9 mouse cellular contexts compared by ENCODE assay signal in the genomic region with DNA sequence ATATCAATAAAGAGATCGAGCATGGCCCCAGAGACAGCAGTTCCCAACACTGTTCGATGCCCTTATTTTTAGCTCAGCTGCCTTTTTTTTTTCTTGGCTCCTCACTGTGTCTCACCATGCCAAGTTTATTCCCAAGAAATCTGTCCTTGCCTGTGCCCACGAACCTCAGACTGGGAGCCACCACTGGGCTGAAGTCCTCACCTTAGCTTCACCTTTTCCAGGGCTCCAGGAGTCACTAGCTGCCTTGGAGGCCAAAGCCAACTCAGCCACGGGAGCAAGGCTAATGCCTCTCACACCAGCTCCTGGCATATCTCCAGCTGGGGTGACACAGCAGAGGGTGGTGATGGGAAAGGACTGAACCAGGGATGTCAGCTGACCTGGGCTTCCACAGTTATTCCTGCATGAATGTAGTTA. TPM values are rescaled to one million over a fixed set of nuclear protein-coding genes. Genes with fewer than 3 reads are reported as not detected.
DNase-seq lines count a peak whose midpoint lies in the region; ATAC-seq lines count a peak whose summit lies in the region.
"Had no signal": no experiment of that assay in that cellular context is flagged by ENCODE, and none has a peak within 500 bp of the region (broad histone marks: within the 10 kb centered on the region; RNA-seq: fewer than 3 reads in every experiment).

No protein-coding gene starts in this region.

- peak; percentile 21 to 54 for DNase-seq in frontal cortex, postnatal 36 days (ENCODE audit: low spot score in 2 of 2)
- DNase-seq in frontal cortex, postnatal 25 days (ENCODE audit: low spot score in 2 of 2) = no peak
- peak; percentile 64 for DNase-seq in 3T3-L1 (ENCODE audit: low read depth, low spot score)
- peak; percentile 62 for DNase-seq in kidney, postnatal 10 days
- DNase-seq in right cerebral cortex, postnatal 36 days (ENCODE audit: low spot score in 2 of 2) = no peak
- DNase-seq in natural killer cell, adult 2 months (ENCODE audit: low spot score in 2 of 2) = no peak

- no peak overlapping the region for H3K9ac ChIP-seq in neural tube, embryonic 15.5 days (replicated peaks)
- H3K9ac ChIP-seq: stomach, embryonic 15.5 days had no signal

- H3K4me1 ChIP-seq in neural tube, embryonic 15.5 days = no peaks in the 10 kb centered on the region

- H3K9me3 ChIP-seq in neural tube, embryonic 15.5 days (replicated peaks) = no peaks in the 10 kb centered on the region
- H3K9me3 ChIP-seq: stomach, embryonic 15.5 days had no signal

- no peak overlapping the region for H3K27ac ChIP-seq in neural tube, embryonic 15.5 days (replicated peaks)
- H3K27ac ChIP-seq: stomach, embryonic 15.5 days had no signal

- no peaks in the 10 kb centered on the region for H3K27me3 ChIP-seq in neural tube, embryonic 15.5 days (replicated peaks)
- H3K27me3 ChIP-seq: stomach, embryonic 15.5 days had no signal

- 77% methylated on average over 4 of the region's 4 CpGs for WGBS in neural tube, embryonic 15.5 days

- no peak overlapping the region for H3K4me3 ChIP-seq in neural tube, embryonic 15.5 days (replicated peaks)
- H3K4me3 ChIP-seq: stomach, embryonic 15.5 days had no signal

- peak; percentile 77 for ATAC-seq in common myeloid progenitor, adult 5-6 weeks (replicated peaks; ENCODE audit: low read depth, poor library complexity, severe bottlenecking)
- ATAC-seq in neural tube, embryonic 15.5 days (ENCODE audit: low FRiP score) = no peak

- H3K4me2 ChIP-seq in neural tube, embryonic 15.5 days = no peak overlapping the region
- H3K4me2 ChIP-seq: stomach, embryonic 15.5 days had no signal

- H3K36me3 ChIP-seq in neural tube, embryonic 15.5 days = no peaks in the 10 kb centered on the region
- H3K36me3 ChIP-seq: stomach, embryonic 15.5 days had no signal

RNA-seq across cellular contexts. Expression of gene Trappc10, which starts 11.2 kb away (rescaled TPM):
- total RNA-seq in common myeloid progenitor, adult 5-6 weeks (2017) = 27.8 and 29.0 TPM in 2 replicates
- 23.1 and 28.4 TPM in 2 replicates for polyA plus RNA-seq in neural tube, embryonic 15.5 days (2015; fragmentation: Nextera tagmentation; extraction: Ambion mirVana)

Comparison
In these comparisons a context has a peak if more than half of its experiments do, and no peak if none do; other contexts are left out.
1. DNase-seq: peak in frontal cortex, postnatal 36 days (2 of 2), 3T3-L1 (single experiment) and kidney, postnatal 10 days (single experiment); none in frontal cortex, postnatal 25 days (0 of 2), right cerebral cortex, postnatal 36 days (0 of 2) and natural killer cell, adult 2 months (0 of 2).